Mouse (Mus musculus): ENCODE measurements around the gene Med19. TPM values are rescaled to one million over a fixed set of nuclear protein-coding genes. Genes with fewer than 3 reads are reported as not detected.
"Not testable (repeated sequence)": the region's sequence is repeated elsewhere in the genome, so short reads cannot be mapped to it uniquely, and the experiment has no call there.

The Med19 gene
- total RNA-seq, 2 experiments from 2014 or later: 18.3 to 19.5 TPM

- DNase-seq: no peak
These were observed 39.2 kb downstream of the Med19 start for GRCm38 (mm10) chr2:84717357-84717756.

- DNase-seq: no peak
These were observed 42.5 kb downstream of the Med19 start for GRCm38 (mm10) chr2:84720718-84721117.

- no peak for DNase-seq
These were observed 43.0 kb downstream of the Med19 start for GRCm38 (mm10) chr2:84721182-84721581.

GRCm38 (mm10) chr2:84723856-84724255 is 45.7 kb downstream of the Med19 start:
- no peak for DNase-seq

GRCm38 (mm10) chr2:84725770-84726169 is 47.6 kb downstream of the Med19 start:
- peak; percentile 22 for DNase-seq

- DNase-seq: no peak
These were observed 48.5 kb downstream of the Med19 start for GRCm38 (mm10) chr2:84726716-84727115.

- peak; percentile 95 for DNase-seq
These were observed 49.1 kb downstream of the Med19 start, which contains the start of gene Clp1 for GRCm38 (mm10) chr2:84727172-84727858. TSS of gene Clp1 (minus strand) at chr2:84727350.

GRCm38 (mm10) chr2:84728191-84728590 is 50.0 kb downstream of the Med19 start:
- not testable (repeated sequence) for DNase-seq

GRCm38 (mm10) chr2:84731206-84731605 is 53.0 kb downstream of the Med19 start:
- DNase-seq: no peak

GRCm38 (mm10) chr2:84732394-84732793 is 54.2 kb downstream of the Med19 start:
- no peak for DNase-seq

GRCm38 (mm10) chr2:84733579-84734300 is 55.5 kb downstream of the Med19 start, which contains the start of gene Ypel4:
TSS of gene Ypel4 (plus strand) at chr2:84734058.
- peak; percentile 78 for DNase-seq

GRCm38 (mm10) chr2:84734351-84734864 is 56.2 kb downstream of the Med19 start:
- no peak for DNase-seq

- DNase-seq: no peak
These were observed 56.7 kb downstream of the Med19 start for GRCm38 (mm10) chr2:84734919-84735318.

- no peak for DNase-seq
These were observed 57.2 kb downstream of the Med19 start for GRCm38 (mm10) chr2:84735346-84735920.

- peak; percentile 54 for DNase-seq
These were observed 58.3 kb downstream of the Med19 start for GRCm38 (mm10) chr2:84736312-84737161.

- peak; percentile 27 for DNase-seq
These were observed 59.3 kb downstream of the Med19 start for GRCm38 (mm10) chr2:84737451-84737925.

Other genes with a start within 250 kb of the Med19 start
- gene Tfpi, start 201.6 kb upstream of the Med19 start, total RNA-seq (2021): 10 to 100 TPM; 37.4 to 47.0 TPM
- gene Ctnnd1, start 27.6 kb upstream of the Med19 start, total RNA-seq (2021): 100 to 1,000 TPM; 112 to 126 TPM
- gene Btbd18, start 19.3 kb upstream of the Med19 start, total RNA-seq (2021): under 1 TPM in 1 of 2 experiments, not detected in 1; 0.15 TPM
- 10 to 100 TPM; 55.4 to 67.6 TPM for gene Selenoh, start 7.6 kb upstream of the Med19 start, total RNA-seq (2021)
- not detected for gene Gm28635, start 361 bp upstream of the Med19 start, total RNA-seq (2021)
- 100 to 1,000 TPM in 1 of 2 experiments, 10 to 100 TPM in 1; 92.0 to 107 TPM for gene Tmx2, start 738 bp downstream of the Med19 start, total RNA-seq (2021)
- gene Zdhhc5, start 36.8 kb downstream of the Med19 start, total RNA-seq (2021): 10 to 100 TPM; 48.9 to 49.5 TPM
- 10 to 100 TPM; 15.5 to 15.9 TPM for gene Clp1, start 48.9 kb downstream of the Med19 start, total RNA-seq (2021)
- gene Ypel4, start 55.7 kb downstream of the Med19 start, total RNA-seq (2021): 1 to 10 TPM; 4.2 to 7.9 TPM
- gene Gm19426, start 65.3 kb downstream of the Med19 start, total RNA-seq (2021): 1 to 10 TPM; 3.1 to 7.9 TPM
- 100 to 1,000 TPM in 1 of 2 experiments, 10 to 100 TPM in 1; 79.2 to 110 TPM for gene Serping1, start 97.0 kb downstream of the Med19 start, total RNA-seq (2021)
- 10 to 100 TPM; 29.5 to 31.3 TPM for gene Ube2l6, start 120.4 kb downstream of the Med19 start, total RNA-seq (2021)
- gene Smtnl1, start 144.2 kb downstream of the Med19 start, total RNA-seq (2021): 10 to 100 TPM in 1 of 2 experiments, 1 to 10 TPM in 1; 3.8 to 21.0 TPM
- gene Timm10, start 148.6 kb downstream of the Med19 start, total RNA-seq (2021): 10 to 100 TPM; 66.0 to 69.7 TPM
- 1 to 10 TPM; 7.9 to 8.0 TPM for gene Slc43a1, start 160.4 kb downstream of the Med19 start, total RNA-seq (2021)
- 1 to 10 TPM; 1.3 to 2.1 TPM for gene Rtn4rl2, start 208.3 kb downstream of the Med19 start, total RNA-seq (2021)

Measured in adrenal gland, postnatal 10 days (tissue).